Mouse (Mus musculus) fibroblast of lung, adult 2 months (primary cell): Measurements from ENCODE around the gene Ebf1.
A peak's percentile ranks its signal among the peaks of the same experiment; 100 is the strongest.

ENCODE experiments used
- DNase-seq: peaks from one replicate; pipeline ENCODE4 v3.0.0-alpha.2; 2011; ENCODE audit warnings: low read depth

Ebf1 gene

DNA sequence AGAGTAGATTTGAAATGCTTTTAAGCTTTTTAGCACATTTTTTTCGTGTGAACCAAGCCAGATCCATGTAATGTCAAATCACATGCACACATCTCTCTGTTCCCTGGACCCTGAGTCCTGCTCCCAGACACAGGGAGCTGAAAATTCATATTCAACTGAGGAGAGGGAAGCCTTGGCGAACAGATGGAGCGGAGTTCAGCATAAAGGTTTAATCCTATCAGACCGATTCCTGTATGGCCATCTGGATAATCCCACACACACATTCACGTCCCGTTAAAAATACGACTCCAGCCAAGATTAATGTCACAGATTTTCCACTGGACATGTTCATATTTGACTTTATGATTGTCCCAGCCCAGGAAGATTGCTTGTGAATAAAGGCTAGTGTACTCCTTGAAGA is 282.8 kb downstream of the Ebf1 start:
- no peak for DNase-seq

DNA sequence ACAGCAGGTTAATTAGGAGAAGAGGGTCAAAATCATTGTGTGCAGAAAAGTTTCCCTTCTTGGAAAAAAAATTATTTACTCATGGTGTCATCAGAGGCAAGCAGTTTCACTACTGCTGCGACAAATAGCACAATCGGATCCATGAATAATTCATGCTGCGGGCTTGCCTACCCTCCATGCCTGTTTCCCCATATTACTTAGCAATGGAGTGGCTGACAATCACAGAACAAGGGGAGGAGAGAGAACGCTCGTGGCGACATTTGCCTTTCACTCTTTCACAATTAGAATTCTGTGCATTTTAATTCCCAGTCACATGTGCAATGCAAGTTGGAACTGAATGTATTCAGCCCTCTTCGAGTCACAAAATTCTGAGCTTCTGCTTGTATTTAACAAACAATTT is 283.4 kb downstream of the Ebf1 start:
- DNase-seq: no peak

DNA sequence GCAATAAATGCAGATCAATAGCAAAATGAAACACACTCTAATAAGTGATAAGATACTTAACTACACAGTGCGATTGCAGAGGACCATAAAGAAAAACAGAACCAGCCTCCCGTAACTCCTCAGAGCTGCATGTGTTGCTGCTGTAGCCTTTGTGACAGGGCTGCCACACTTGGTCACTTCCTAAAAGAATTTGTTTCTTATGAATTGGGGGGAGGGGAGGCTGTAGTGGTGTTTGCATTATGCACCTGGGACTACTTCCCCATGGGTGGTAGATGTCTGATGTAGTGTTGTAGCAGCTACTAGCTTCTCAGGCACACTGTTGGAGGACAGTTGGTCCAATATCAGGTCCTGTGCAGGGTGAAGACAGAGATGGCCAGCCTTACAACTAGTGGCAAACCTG is 284.6 kb downstream of the Ebf1 start:
- no peak for DNase-seq

DNA sequence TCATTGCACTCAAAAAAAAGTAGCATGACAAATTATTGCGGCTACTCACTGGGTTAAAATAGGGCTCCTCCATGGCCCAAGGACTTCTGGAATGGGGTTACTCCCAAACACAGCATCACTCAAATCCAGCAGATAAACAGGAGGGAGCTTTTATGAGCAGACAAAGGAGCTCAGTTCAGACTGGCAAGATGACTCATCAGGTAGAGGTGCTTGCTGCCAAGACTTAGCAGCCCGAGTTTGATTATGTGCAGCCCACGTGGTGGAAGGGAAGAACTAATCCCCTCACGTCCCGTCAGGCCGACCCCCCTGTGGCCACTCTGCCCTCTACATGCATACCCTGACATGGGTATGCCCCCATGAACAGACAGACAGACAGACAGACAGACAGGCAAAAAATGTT is 285.0 kb downstream of the Ebf1 start:
- DNase-seq: peak; percentile 67

DNA sequence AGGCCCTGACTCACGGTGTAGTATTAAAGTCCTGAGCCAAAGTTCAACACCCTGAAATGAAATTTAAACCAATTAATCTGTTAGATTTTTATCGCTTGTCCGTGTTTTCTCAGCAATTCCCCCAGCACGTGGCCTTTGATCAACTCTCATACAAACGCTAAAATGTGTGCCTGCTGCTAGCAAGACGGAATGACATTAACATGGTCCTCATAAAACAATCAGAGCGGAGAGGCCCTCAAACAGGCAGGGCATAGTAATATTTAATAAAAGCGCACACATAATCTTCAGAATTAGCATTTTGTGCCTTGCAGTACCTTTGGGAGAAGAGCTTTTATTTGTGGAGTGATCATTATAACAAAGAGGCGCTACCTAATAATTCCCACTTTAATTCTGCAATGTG is 287.0 kb downstream of the Ebf1 start:
- no peak for DNase-seq

DNA sequence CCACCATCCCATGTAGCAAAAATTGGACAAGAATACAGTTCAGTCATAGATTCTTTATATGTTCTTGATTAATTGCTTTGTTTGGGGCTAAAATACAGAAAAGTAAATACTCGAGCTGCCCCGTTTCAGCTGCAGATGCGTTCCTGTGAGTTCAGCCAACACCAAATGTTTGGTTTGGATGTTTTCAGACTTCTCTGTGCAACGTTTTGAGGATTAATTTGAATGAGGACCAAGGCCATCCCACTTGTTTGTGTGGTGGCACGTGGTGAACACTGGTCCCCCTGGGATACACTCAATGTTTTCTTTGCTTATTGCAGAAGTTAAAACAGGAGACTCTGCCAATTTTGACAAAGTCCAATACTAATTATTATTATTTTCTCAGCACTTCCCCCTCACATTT is 289.3 kb downstream of the Ebf1 start:
- no peak for DNase-seq

DNA sequence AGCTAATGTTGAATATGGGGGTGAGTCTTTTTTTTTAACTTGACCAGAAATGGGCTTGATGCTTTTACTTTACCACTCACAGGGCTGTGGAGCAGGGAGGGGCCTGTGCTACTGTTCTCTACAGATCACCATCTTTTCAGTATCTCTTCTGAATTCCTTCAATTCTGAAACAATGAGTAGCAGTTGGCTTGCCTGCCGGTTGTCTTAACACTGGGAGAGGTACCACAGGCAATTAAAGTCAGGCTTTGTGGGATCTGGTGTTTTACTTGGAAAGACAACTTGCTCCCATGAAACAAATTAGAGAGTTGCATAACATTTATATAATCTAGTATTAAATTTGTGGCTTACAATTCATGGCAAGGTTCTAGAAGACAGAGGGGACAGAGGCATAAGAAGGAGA is 294.6 kb downstream of the Ebf1 start:
- no peak for DNase-seq

DNA sequence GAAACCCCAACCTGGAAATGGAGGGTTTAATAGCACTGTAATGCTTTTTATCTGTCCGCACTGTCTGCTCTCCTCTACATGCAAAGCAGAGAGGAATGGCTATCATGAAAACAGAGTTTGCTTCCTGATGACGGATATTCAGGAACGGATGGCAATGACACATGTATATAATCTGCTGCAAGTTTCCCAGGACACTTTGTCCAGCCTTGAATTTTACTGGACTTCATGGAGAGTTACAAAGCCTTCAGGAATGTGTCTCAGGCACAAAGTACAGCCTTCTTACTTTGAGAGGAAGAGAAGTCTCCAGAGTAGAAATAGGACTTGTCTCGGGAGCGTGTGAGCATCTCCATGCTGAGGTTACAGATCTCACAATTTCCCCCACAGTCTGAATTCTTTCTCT is 296.7 kb downstream of the Ebf1 start:
- DNase-seq: no peak

DNA sequence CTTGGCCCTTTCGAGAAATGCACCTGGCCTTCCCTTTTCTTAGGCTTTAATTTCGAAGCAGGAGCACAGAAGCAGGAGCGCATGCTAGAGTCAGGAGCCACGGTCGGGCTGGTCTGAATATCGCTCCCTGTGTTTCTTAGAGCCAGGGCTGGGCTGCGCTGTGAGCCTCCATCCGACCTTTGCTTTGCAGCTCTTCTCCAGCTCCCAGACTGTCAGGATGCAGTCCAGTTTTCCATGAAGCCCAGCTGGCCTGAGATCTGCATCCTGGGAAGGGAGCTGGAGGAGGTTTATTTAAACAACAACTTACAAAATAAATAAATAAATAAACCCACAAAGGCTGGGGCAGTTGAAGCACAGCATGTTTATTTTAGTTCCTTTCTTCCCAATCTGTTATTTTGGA is 299.9 kb downstream of the Ebf1 start:
- DNase-seq: no peak

DNA sequence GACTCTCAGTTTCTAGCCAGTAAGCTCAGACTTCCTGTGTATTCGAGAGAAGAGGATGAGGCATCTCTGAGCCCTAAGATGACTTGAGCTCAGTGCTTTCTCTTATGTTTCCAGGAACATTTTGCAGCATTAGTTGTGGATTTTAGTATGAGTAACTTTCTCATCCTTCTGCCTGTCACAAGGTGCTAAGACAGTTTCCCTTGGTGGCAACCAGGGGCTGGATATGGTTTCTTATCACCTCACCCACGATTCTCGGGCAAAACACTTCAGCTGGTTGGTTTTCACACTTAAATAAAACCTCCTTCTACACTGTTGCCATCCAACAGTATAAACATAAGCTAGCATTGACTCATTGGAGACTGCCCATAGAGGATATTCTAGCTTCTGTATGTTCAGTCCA is 306.0 kb downstream of the Ebf1 start:
- DNase-seq: no peak

DNA sequence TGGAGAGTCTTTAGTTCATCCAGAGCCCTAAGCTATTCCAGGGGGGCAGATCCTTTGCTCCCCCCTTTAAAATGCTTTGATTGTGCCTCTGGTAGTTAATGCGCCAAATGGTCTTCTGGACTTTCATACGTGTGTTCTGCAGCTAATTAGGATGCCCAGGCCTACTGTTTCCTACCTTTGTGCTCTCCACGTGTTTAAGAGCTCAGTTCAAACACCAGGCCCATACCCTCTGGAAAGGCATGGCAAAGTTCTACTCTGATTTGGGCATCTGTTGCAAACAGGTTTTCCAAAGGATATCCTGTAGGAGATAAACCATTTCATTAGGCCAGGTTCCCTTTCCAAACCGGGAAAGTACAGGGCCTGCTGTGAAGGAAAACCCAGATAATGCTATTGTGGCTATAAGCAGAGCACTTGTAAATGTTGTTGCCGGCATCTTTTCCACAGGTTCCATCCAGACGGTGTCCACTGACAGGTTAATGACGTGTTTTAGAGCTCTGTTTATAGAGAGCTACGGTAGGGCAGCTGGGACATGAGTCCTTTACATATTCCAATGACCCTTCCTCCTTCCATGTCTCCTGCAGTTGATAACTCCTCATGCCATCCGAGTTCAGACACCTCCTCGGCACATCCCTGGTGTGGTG is 306.9 kb downstream of the Ebf1 start:
- no peak for DNase-seq

DNA sequence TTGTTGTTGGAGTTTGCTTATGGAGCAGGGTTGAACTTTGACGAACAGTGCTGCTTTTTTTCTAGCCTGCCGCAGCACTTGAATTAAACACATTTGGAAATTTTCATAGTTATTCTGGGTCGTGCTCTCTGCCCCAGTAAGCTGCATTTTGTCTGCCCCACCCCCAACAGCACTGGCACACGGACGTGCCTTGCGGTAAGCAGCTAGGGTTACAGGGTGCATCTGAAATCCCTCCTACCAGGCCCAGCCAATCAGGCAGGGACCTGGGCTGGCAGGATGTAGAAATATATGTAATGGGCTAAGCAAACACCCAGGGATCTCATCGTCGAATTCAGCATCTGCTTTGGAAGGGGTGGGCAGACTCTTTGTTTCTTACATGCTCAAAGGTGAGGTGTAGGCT is 307.8 kb downstream of the Ebf1 start:
- DNase-seq: no peak

DNA sequence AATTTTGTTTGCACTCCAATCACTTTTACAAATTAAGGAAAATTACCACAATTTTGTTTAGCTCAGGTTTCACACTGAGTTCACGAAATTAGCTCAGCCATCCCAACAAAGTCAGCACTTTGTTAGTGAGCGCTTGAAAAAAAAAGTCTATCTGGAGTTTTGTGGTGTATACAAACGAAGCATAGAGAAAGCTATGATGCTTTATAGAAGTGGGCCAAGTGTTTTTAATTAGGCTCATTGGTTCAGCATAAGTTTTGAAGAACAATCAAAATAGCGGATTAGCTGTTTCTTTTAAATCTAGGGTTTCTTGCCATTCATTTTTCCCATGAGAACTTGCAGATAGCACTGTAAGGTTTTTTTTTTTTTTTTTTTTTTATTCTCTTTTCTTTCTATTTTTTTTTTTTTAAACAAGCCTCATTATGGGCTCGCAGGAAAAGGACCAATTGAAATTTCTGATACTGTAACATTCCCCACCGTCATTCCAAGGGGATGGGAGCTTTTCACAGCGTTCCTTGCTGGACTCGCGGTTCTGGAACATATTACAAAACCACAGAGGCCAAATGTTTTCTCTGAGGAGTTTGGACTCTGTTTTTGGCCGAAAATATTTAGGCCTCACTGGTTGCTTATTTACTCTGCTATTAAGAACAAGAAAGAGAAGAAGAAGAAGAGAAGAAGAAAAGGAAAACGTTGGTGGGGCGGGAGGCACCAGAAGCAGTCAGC is 308.8 kb downstream of the Ebf1 start:
- DNase-seq: peak; percentile 82

DNA sequence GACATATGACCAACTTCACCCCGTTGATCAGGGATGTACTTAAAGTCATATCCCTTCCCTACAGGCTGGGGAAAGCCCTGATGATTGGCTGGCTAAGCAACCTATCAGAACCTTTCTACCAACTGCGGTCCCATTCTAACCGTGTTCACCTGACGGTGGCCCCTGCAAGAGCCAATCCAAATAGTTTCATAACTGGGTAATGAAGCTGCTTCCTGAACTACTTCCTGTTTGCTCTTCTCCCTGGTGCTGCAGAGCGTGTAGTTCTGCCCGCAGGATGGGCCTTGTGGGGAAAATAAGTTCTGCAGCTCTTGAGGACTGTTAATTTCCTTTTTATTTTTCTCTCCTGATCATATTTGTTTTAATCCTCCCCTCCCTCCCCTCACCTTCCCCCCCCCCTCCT is 311.3 kb downstream of the Ebf1 start:
- DNase-seq: no peak

DNA sequence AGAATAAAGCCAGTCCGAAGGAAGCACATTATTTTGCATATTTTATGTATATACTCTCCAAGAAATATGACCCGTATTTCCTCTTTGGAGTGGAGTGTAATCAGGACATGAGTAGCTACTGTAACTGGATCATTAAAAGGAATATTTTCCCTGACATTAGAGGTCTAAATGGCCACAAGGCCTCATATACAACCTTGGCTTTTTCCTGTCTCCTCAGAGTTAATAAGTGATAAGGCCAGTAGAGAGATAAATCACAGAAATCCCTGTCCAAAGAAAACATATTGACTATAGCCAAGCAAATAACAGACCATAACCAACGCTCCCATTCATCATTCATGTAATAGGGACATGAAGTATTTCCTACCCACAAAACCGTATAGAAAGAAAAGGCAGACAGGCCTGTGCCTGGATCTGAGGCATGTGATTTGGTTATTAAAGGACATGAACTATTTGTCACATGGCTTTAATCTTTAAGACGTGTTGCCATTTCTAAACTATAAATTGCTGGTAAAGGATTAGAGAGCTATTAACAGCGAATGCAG is 315.9 kb downstream of the Ebf1 start:
- no peak for DNase-seq

DNA sequence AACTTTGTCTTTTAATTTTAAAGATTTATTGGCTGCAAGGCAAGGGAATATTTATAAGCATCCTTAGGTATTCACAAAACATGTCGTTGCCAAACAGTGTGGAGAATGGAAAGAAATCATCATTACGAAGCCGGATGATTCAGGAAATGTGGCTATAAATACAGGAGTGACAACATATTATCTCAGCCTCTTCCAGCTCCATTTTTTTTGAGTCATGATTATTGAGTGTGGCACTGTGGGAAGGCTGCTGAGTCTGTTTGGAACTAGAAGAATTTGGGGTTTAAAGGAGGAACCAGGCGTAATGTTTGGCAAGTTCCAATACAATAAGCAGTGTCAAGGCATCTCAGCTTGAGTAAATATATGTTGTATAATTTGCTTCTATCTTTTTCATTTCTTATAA is 326.7 kb downstream of the Ebf1 start:
- DNase-seq: no peak

DNA sequence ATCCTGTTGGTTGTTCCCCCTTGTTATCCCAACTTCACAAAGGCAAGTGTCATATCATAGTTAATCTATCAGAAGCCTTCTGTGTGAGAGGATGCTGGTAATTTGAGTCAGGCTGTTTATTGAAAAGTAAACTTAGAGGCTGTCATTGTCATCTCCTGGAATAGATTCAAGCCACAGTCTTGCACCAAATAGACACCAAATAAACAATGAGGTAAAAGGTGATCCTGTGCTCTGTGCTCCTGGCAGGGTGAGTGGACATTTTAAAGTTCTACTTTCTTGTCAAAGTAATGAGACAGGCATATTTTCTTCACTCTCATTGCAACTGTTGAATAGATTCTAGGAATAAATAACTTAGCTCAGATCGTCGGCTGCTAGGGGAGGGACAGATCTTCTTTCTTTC is 327.3 kb downstream of the Ebf1 start:
- DNase-seq: no peak

DNA sequence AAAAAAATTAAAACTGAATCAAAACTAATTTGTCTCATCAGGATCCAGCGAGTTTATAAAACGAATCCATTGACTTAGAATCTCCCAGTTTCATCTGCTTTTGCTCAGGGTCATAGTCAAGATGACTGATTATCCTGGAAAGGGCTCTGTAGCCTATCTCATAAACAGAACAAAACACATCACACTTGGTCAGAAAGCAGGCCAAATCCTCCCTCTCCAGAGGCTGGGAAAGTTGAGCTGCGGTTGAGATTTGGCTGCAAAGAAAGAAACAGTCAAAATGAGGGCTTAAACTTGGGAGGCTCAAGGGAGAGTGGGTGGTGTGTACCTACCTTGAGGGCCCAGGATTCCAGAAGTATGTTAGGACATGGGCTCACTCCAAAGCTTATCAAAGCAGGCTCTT is 329.5 kb downstream of the Ebf1 start:
- peak; percentile 90 for DNase-seq

DNA sequence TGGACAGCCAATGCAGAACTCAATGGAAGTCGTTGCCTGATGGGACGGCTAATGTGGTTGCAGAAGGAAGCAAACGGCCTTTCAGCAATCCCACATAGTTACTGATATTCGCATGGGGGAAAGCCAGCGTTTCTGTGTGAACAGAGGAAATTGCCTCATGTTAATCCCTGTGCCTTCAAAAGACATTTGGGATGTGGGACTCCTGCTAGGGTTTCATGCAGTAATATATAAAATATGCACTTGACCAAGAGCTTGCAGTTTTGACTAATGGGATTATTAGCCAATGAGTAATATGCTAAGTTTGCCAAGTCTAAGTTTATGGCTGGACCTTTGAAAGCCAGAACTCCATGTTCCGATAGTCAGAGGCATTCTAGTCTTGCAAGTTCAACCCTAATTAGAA is 331.4 kb downstream of the Ebf1 start:
- DNase-seq: peak; percentile 92

DNA sequence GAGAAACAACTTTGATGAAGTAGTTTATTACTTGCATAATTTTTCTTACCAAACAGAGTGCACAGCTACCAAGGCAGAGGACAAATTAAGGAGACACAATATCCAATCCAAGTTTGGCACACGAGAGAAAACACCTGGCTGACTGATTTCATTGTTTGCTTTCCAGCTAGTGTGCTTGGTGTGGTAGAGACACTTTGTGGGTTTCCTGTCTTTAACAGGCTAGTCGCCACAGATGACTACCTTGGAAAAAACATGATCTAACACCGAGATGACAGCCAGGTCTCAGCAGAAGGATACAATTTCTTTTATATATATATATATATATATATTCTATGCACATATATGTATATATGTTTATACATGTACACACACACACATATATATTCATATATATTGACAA is 332.0 kb downstream of the Ebf1 start:
- no peak for DNase-seq

DNA sequence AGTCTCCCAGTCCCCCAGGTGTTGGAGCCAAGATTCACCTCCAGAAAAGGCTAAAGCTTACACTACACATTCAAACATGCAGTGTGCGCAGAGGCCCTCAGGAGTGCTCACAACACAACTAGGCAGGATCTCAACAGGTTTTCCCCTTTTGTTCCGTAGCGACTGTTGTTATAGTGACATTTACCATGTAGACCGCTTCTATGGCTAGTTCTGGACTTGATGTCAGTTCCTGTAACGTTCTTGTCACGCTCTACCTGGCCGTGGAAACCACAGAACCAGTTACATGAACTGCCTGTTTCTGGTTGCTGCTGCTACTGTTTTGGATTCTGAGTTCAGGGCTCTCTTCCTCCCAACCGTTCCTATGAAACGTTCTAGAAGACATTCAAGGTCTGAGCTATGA is 333.2 kb downstream of the Ebf1 start:
- DNase-seq: no peak

DNA sequence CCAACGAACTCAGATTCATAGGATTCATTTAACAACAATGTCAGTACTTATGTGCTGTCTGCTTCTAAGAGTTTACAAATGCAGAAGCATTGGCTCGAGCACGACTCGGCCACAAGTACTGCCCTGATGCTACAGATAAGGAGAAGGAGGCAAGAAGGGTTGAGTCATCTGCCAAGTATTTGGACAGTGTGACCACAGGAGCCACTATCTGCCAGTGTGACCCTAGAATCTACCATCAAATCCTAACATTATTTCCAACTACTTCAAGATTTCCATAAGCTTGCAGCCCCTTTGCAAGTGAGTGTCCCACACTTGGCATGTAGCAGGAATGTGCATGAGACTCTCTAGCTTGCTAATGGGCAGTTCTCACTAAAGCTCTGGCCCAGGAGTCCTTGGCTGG is 334.4 kb downstream of the Ebf1 start:
- DNase-seq: no peak

DNA sequence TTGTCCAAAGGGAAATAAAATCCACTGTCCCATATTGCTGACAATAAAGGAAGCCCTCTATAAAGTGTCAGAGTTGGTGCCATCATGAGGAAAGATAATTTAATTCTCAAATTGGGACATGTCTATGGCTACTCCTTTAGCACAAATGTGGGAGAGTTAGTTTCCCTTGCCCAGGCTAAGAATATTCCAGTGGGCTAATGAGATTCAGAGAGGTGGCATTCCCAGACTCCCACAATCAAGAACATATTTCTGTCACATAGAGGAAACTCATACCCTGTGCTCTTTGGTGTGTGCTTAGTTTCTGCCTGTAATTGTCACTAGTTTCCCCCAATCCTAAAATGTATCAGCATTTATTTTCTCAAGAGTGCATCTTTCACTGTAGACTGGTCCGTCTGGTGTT is 336.2 kb downstream of the Ebf1 start:
- DNase-seq: no peak

DNA sequence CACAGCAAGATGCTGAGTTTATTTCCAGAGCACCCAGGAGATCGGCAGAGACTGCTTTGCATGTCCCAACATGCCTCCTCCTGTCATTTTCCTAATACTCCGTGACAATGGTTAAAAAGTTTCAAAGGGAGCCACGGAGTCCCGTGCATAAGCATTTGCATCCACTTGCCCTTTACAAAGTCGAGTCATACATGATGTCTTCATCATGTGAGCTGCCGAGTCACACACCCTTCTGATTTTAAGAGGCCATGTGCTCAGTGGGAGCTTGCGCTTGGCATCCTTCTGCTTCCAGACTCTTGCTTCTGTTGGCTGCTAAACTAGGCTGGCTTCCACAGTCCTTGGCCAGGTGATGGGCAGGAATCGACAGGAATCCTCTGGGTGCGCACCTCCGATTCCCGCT is 336.7 kb downstream of the Ebf1 start:
- DNase-seq: no peak
